17 mouse cellular contexts compared by ENCODE assay signal in genomic region chr3:101097146-101097800, GRCm38 (mm10). TPM values are rescaled to one million over a fixed set of nuclear protein-coding genes. Genes with fewer than 3 reads are reported as not detected.
DNase-seq lines count a peak whose midpoint lies in the region; ATAC-seq and TF ChIP-seq lines count a peak whose summit lies in the region.
"Had no signal": no experiment of that assay in that cellular context is flagged by ENCODE, and none has a peak within 500 bp of the region (broad histone marks: within the 10 kb centered on the region; RNA-seq: fewer than 3 reads in every experiment).

No protein-coding gene starts in this region.

- DNase-seq in left cerebral cortex, postnatal 4 days = peak; percentile 49
- no peak for DNase-seq in left cerebral cortex, postnatal 14 days (ENCODE audit: low spot score in 2 of 2)
- DNase-seq in brain, adult 2 months (ENCODE audit: low read depth, low spot score) = peak; percentile 74
- DNase-seq in brain, embryonic 14.5 days (ENCODE audit: low read depth) = peak; percentile 91
- DNase-seq in urinary bladder, adult 2 months (ENCODE audit: low spot score) = no peak
- no peak for DNase-seq in adrenal gland, adult (ENCODE audit: inconsistent age in 2 of 2, low spot score in 1 of 2)
- DNase-seq: adrenal gland, adult 8-10 months; cerebellum, adult 9-11 months; gastrocnemius, postnatal 36 days; heart, postnatal 36 days; kidney, adult 9 months had no signal

- H3K9ac ChIP-seq in forebrain, embryonic 16.5 days (replicated peaks; ENCODE audit: low read depth, low read length) = no peak overlapping the region
- H3K9ac ChIP-seq: heart, embryonic 12.5 days; lung, embryonic 15.5 days; neural tube, embryonic 15.5 days had no signal

- H3K4me2 ChIP-seq in forebrain, embryonic 16.5 days (ENCODE audit: low read length) = no peak overlapping the region
- H3K4me2 ChIP-seq: heart, embryonic 12.5 days; lung, embryonic 15.5 days; neural tube, embryonic 15.5 days had no signal

- 38% methylated on average over 9 of the region's 9 CpGs for WGBS in forebrain, embryonic 16.5 days

- peak; percentile 80 for ATAC-seq in forebrain, embryonic 16.5 days
- ATAC-seq: CD4-positive, CD25-positive, alpha-beta regulatory T cell, adult 4 months had no signal

- no peak overlapping the region for H3K27ac ChIP-seq in forebrain, embryonic 16.5 days (ENCODE audit: low read length)
- H3K27ac ChIP-seq: lung, embryonic 15.5 days; neural tube, embryonic 15.5 days had no signal

- TF ChIP-seq POLR2A in brain, embryonic 14.5 days (IDR thresholded peaks at IDR 0.05; ENCODE audit: borderline replicate concordance, extremely low read depth, insufficient read depth, insufficient read length, poor library complexity, severe bottlenecking) = no peak

- no peaks in the 10 kb centered on the region for H3K27me3 ChIP-seq in forebrain, embryonic 16.5 days (replicated peaks; ENCODE audit: control insufficient read depth, insufficient read depth, low read length)
- H3K27me3 ChIP-seq: heart, embryonic 12.5 days; lung, embryonic 15.5 days; neural tube, embryonic 15.5 days had no signal

- H3K4me3 ChIP-seq in forebrain, embryonic 16.5 days (replicated peaks; ENCODE audit: low read length) = no peak overlapping the region
- H3K4me3 ChIP-seq: heart, embryonic 12.5 days; lung, embryonic 15.5 days; neural tube, embryonic 15.5 days had no signal

- TF ChIP-seq CTCF in brain, embryonic 14.5 days (IDR thresholded peaks at IDR 0.05; ENCODE audit: borderline replicate concordance, extremely low read depth, insufficient read depth, insufficient read length) = no peak

- peaks cover 36% of the 10 kb centered on the region for H3K4me1 ChIP-seq in forebrain, embryonic 16.5 days (replicated peaks; ENCODE audit: control insufficient read depth, insufficient read depth, low read length)

- no peaks in the 10 kb centered on the region for H3K9me3 ChIP-seq in forebrain, embryonic 16.5 days (ENCODE audit: control insufficient read depth, low read length)
- H3K9me3 ChIP-seq: heart, embryonic 12.5 days; lung, embryonic 15.5 days; neural tube, embryonic 15.5 days had no signal

- no peaks in the 10 kb centered on the region for H3K36me3 ChIP-seq in forebrain, embryonic 16.5 days (ENCODE audit: control insufficient read depth, insufficient read depth)
- H3K36me3 ChIP-seq: heart, embryonic 12.5 days; lung, embryonic 15.5 days; neural tube, embryonic 15.5 days had no signal

- intact Hi-C loops in left cerebral cortex, postnatal 4 days (cut with DNase I) = no loop called here
- intact Hi-C loops in left cerebral cortex, postnatal 14 days (cut with DNase I) = no loop called here

RNA-seq across cellular contexts. Expression of gene Ptgfrn, which starts 12.8 kb away (rescaled TPM):
- 10 to 100 TPM; 60.5 to 62.5 TPM for total RNA-seq in left cerebral cortex, postnatal 4 days (2021)
- total RNA-seq in left cerebral cortex, postnatal 14 days (2021) = 10 to 100 TPM; 40.8 to 47.1 TPM
- 13.6 and 20.8 TPM in 2 replicates for polyA plus RNA-seq in brain, embryonic 14.5 days (2012; rRNA removed)
- polyA plus RNA-seq in forebrain, embryonic 16.5 days (2015; fragmentation: Nextera tagmentation; extraction: Ambion mirVana) = 3.2 and 3.4 TPM in 2 replicates
- polyA plus RNA-seq in urinary bladder, adult 2 months (2012; rRNA removed) = 31.0 and 62.3 TPM in 2 replicates
- total RNA-seq: MEL had no signal

Comparison
In these comparisons a context has a peak if more than half of its experiments do, and no peak if none do; other contexts are left out.
1. DNase-seq: peak in left cerebral cortex, postnatal 4 days (single experiment), brain, adult 2 months (single experiment) and brain, embryonic 14.5 days (single experiment); none in left cerebral cortex, postnatal 14 days (0 of 2), urinary bladder, adult 2 months (single experiment) and adrenal gland, adult (0 of 2).